Mouse (Mus musculus): ENCODE results near the gene Pex13. TPM values are rescaled to one million over a fixed set of nuclear protein-coding genes. Genes with fewer than 3 reads are reported as not detected.

Gene Pex13
- 10 to 100 TPM; 39.6 to 65.2 (median 55.0) TPM for total RNA-seq (2022)

- DNase-seq, result peak; percentile 90
Measured at GRCm38 (mm10) chr11:23665798-23666501, at the start of gene Pex13. TSS of gene Pex13 (minus strand) at chr11:23665959.

DNA sequence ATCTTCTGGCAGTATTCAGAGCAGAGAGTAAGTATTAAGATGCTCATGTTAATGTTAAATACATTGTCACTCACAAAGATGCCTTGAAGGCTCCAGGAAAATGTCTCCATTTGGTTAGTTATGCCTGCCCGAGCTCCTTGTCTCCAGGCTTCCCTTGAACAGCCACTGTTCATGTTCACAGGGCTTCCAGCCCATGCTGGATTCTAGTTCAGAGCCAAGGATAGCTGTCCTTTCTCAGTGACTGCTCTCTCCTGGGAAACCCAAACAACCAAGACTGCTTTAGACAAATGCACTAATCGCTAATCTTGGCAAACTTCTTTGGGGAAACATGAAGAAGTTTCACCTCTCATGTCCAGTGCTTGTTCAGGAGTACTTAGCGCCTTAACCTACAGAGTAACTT, 46.5 kb upstream of the Pex13 start:
- no peak for DNase-seq

GRCm38 (mm10) chr11:23704604-23705294, 39.0 kb upstream of the Pex13 start:
- DNase-seq, result no peak

DNA sequence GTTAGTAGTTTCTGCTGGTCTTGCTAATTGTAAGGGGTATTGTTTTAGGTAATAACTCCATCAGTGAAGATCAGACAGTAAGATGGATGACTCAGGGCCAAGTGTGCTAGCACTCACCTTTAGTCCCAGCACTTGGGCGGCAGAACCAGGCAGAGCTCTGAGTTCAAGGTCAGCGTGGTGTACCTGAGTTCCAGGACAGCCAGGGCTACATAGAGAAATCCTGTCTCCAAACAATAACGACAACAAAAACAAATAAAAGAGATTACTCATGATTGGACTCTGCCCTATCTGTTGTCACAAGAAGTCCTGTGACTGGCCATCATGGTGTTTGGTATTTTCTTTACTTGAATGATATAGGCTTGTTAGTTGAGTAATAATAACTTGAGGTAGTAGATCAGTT, 36.1 kb upstream of the Pex13 start:
- no peak for DNase-seq

DNA sequence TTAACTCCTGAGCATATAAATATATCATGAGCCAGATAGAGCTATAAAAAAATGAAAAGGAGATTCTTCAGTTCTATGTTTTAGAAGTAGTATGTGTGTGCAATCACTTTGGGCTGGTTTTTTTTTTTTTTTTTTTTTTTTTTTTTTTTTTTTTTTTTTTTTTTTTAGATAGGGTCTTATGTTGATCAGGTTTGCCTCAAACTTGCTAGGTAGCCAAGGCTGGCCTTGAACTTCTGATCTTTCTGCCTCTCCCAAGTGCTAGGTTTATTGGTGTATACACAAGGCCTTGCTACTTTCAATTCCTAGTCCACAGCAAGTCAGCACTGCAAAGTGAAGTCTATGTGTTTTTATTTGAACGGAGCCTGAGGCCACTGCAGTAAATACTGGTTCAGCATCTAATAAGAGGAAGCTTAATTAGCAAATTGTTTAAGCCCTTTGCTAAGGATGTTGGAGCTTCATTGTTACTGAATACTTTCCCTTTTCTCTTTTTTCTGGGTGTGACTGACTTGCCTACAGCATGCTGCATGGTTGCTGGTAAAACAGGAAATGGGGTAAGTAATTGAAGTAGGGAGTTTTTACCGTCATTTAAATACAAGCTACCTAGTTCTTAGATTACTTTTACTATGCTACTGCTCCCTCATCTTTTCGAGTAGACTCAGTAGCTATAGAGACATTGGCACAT, 33.8 kb upstream of the Pex13 start:
- DNase-seq, result no peak

DNA sequence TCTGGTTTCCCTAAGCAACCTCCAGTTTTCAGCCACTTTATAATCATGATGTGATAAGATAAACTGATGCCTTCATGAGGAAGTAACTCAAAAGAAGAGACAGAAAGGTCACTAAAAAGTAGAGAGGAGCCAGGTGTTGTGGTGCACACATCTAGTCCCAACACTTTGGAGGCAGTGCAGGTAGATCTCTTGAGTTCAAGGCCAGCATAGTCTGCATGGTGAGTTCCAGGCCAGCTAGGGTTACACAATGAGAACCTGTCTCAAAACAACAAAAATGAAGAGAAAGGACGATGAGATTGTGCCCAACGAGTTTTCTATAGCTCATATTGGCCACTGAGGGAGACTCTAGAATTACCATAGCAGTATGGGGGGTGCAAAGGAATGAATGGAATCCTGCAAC, 32.8 kb upstream of the Pex13 start:
- DNase-seq, result no peak

GRCm38 (mm10) chr11:23695847-23696246, 30.1 kb upstream of the Pex13 start:
- no peak for DNase-seq

DNA sequence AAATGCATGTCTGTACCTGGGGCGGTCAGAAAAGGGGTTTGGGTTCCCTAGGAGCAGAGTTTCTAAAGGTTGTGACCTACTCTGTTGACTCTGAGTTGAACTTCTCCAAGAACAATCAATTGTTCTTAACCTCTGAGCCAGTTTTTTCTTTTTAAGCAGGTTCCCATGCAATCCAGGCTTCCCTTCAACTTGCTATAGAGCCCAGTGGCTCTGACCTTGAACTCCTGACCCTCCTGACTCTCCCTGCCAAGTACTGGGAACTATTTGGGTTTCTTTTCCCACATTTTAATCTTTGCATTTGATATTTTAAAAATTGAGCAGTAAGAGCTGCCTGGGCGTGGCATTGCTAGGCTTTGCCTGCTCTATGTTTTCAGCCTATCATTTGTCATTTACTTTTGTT, 27.5 kb upstream of the Pex13 start:
- DNase-seq, result no peak

GRCm38 (mm10) chr11:23688060-23688459, 22.3 kb upstream of the Pex13 start:
- no peak for DNase-seq

GRCm38 (mm10) chr11:23686671-23687070, 20.9 kb upstream of the Pex13 start:
- DNase-seq, result no peak

- DNase-seq, result no peak
Measured at GRCm38 (mm10) chr11:23682561-23682960, 16.8 kb upstream of the Pex13 start.

GRCm38 (mm10) chr11:23680435-23680950, 14.7 kb upstream of the Pex13 start:
- DNase-seq, result no peak

- DNase-seq, result no peak
Measured at GRCm38 (mm10) chr11:23679044-23679642, 13.4 kb upstream of the Pex13 start.

DNA sequence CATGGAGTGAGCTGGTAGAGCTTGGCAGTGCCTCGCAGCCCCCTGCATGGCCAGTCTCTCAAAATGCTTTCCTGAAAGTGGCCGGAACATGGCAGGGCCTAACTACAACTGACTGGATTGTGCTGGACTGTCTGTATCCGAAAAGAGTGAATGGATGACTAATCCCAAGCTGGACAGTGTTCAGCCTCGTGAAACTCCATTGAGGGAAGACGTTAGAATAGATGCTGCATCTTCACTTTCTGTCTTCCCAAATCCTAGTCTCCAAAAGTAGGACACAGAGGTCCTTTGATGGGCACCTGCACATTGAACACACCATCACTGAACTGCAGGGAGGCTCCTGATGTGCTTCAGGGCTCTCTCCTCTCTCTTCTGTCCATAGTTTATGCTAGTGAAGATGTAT, 10.3 kb upstream of the Pex13 start:
- no peak for DNase-seq

DNA sequence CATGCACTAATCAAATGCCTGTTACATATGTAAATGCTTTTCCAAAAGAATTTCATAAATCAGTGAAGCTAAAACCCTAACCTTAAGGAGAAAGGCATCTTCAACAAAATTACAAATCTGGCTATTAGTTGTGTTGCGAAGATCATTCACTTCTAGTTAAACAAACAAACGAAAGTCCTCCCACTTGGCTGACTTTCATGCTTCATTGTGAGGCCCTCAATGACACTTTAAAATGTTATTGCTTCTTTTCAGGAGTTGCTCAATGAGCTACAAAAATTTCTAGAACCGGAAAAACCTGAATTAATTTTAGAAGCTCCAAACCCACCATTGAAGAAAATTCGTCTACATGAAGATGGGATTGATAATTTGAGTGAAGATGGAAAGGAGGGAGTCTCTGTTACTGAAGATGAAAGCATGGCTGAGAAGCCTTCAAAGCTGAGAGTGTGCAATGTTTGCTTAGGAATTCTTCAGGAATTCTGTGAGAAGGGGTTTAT, 6.5 kb upstream of the Pex13 start:
- DNase-seq, result no peak

DNA sequence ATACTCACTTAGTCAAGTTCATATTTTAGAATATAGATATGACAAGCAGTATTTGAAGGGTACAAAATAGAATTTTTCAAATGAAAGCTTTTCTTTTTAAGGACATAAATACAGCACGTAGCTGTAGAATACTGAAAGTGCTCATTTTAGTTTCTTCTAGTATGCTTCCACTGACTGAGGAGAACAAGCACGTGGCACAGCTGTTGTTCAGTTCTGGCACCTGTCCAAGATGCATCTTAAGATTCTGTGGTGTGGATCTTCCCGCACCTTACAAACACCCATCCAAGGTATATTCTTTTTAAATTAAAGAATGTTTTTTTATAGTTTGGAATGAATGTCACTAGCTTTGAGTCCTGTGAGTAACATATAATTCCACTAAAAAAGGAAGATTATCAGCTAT, 1.4 kb upstream of the Pex13 start:
- no peak for DNase-seq

GRCm38 (mm10) chr11:23666526-23666925, 767 bp upstream of the Pex13 start:
- DNase-seq, result no peak

DNA sequence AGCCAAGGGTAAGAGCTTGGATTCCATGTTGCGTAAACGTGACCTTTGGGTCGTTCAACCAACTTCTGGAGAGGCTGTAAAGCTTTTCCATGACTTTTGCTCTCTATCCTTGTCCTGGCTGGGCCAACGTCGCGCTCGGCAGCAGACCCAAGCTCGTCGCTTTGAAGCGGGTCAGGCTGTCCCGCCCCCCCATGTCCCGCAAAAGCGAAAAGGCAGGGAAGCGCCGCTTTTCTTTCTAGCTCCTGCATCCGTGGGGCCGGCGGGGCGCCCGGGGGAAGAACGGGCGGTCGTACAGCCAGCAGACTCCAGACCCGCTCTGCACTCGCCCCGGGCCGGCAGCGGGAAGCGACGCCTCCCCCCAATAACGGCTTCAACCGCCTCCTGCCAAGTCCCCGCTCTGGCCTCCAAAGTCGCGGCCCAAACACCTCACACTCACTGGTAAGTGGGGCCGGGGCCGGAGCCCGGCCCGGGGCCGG, 410 bp downstream of the Pex13 start, which contains the start of gene Pus10:
Gene Pus10 (plus strand): TSS at position 364 of the 476 bp plus-strand sequence.
- DNase-seq, result peak; percentile 56

- no peak for DNase-seq
Measured at GRCm38 (mm10) chr11:23664232-23664631, 1.5 kb downstream of the Pex13 start.

DNA sequence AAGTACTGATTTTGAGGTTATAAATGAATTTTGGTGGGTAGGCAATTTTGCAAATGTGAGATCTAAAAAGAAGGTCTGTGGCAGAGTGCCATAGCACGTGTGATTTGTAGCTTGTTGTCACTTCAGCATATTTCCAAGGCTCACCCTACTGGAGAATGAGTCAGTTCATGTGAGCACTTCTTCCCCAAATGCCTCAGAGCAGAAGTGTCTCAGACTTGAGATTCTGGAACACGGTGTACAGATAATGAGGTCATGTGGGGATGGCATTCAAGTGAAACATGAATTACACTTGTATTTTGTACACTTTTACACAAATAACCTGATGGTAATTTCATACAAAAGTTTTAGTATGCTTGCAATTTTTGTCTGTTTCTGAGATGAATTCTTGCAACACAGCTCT, 8.0 kb downstream of the Pex13 start:
- DNase-seq, result peak; percentile 28

DNA sequence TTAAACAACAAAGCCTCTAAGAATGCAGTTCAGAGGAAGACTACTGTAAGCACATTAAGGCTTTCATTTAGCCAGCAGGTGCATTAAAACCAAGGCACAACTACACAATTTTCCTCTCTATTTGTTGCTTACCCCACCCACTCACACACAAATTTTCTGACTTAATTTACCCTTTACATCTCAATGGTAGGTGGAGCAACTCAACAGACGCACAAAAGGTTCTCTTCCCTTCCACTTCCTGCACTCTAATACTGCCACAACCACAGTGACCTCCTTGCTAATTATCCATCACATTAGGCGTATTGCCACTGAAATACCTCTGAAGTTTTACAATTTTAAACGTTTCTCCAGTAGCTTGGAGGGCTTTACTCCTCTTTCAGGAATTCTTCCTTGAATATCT, 12.1 kb downstream of the Pex13 start:
- no peak for DNase-seq

GRCm38 (mm10) chr11:23647835-23648234, 17.9 kb downstream of the Pex13 start:
- DNase-seq, result no peak

- DNase-seq, result no peak
Measured at GRCm38 (mm10) chr11:23647431-23647830, 18.3 kb downstream of the Pex13 start.
